Mouse (Mus musculus): ENCODE data around the gene Olfr883. TPM values are rescaled to one million over a fixed set of nuclear protein-coding genes. Genes with fewer than 3 reads are reported as not detected.

The Olfr883 gene
- not detected in 2 replicates for polyA plus RNA-seq (2015; fragmentation: Nextera tagmentation; extraction: Ambion mirVana)

GRCm38 (mm10) chr9:38025508-38025907 lies at the start of gene Olfr883:
Gene Olfr883, plus strand, starts transcription at chr9:38025808.
- WGBS: 72% methylated on average over 1 of the region's 1 CpGs
- Histone ChIP-seq H3K4me3 (no peak within 1 kb of the TSS), H3K9ac (no peak within 1 kb of the TSS), H3K27me3 (no peaks in the 10 kb centered on the region), H3K4me2 (no peak within 1 kb of the TSS), H3K27ac (no peak within 1 kb of the TSS), H3K4me1 (no peaks in the 10 kb centered on the region), H3K36me3 (no peaks in the 10 kb centered on the region), H3K9me3 (no peaks in the 10 kb centered on the region)
- ATAC-seq (ENCODE audit: borderline replicate concordance, extremely low read depth, low FRiP score, low TSS enrichment): no peak

GRCm38 (mm10) chr9:37991525-37991924 lies 34.1 kb upstream of the Olfr883 start, which contains the start of gene Olfr881:
Gene Olfr881, plus strand, starts transcription at chr9:37991825.
- H3K36me3 ChIP-seq: no peaks in the 10 kb centered on the region
- H3K9me3 ChIP-seq: no peaks in the 10 kb centered on the region
- no peak within 1 kb of the TSS for H3K4me2 ChIP-seq
- H3K27me3 ChIP-seq: no peaks in the 10 kb centered on the region
- H3K4me1 ChIP-seq: no peaks in the 10 kb centered on the region
- H3K4me3 ChIP-seq: no peak within 1 kb of the TSS
- no peak within 1 kb of the TSS for H3K9ac ChIP-seq
- no peak for ATAC-seq (ENCODE audit: borderline replicate concordance, extremely low read depth, low FRiP score, low TSS enrichment)
- H3K27ac ChIP-seq: no peak within 1 kb of the TSS

- Histone ChIP-seq H3K27ac (no peak overlapping the region), H3K27me3 (no peaks in the 10 kb centered on the region), H3K4me2 (no peak overlapping the region), H3K4me3 (no peak overlapping the region), H3K4me1 (no peaks in the 10 kb centered on the region), H3K9me3 (no peaks in the 10 kb centered on the region), H3K9ac (no peak overlapping the region), H3K36me3 (no peaks in the 10 kb centered on the region)
- ATAC-seq (ENCODE audit: borderline replicate concordance, extremely low read depth, low FRiP score, low TSS enrichment): no peak
- WGBS: 31% methylated on average over 2 of the region's 2 CpGs
Measured at GRCm38 (mm10) chr9:37998581-37999204, 26.9 kb upstream of the Olfr883 start.

- Histone ChIP-seq H3K4me2 (no peak overlapping the region), H3K4me1 (no peaks in the 10 kb centered on the region), H3K27ac (no peak overlapping the region), H3K9me3 (no peaks in the 10 kb centered on the region), H3K4me3 (no peak overlapping the region), H3K9ac (no peak overlapping the region), H3K27me3 (no peaks in the 10 kb centered on the region), H3K36me3 (no peaks in the 10 kb centered on the region)
- WGBS: 43% methylated on average over 1 of the region's 1 CpGs
- no peak for ATAC-seq (ENCODE audit: borderline replicate concordance, extremely low read depth, low FRiP score, low TSS enrichment)
Measured at GRCm38 (mm10) chr9:38000021-38000420, 25.6 kb upstream of the Olfr883 start.

- Histone ChIP-seq H3K27ac (no peak within 1 kb of the TSS), H3K4me1 (no peaks in the 10 kb centered on the region), H3K4me2 (no peak within 1 kb of the TSS), H3K27me3 (no peaks in the 10 kb centered on the region), H3K4me3 (no peak within 1 kb of the TSS), H3K9me3 (no peaks in the 10 kb centered on the region), H3K36me3 (no peaks in the 10 kb centered on the region), H3K9ac (no peak within 1 kb of the TSS)
- 58% methylated on average over 1 of the region's 1 CpGs for WGBS
- no peak for ATAC-seq (ENCODE audit: borderline replicate concordance, extremely low read depth, low FRiP score, low TSS enrichment)
Measured at GRCm38 (mm10) chr9:38046255-38046654, 20.6 kb downstream of the Olfr883 start, which contains the start of gene Olfr884. Gene Olfr884, plus strand, starts transcription at chr9:38046555.

- no peak within 1 kb of the TSS for H3K27ac ChIP-seq
- H3K4me2 ChIP-seq: no peak within 1 kb of the TSS
- H3K4me3 ChIP-seq: no peak within 1 kb of the TSS
- H3K4me1 ChIP-seq: no peaks in the 10 kb centered on the region
- H3K9ac ChIP-seq: no peak within 1 kb of the TSS
- no peaks in the 10 kb centered on the region for H3K9me3 ChIP-seq
- ATAC-seq (ENCODE audit: borderline replicate concordance, extremely low read depth, low FRiP score, low TSS enrichment): no peak
- H3K27me3 ChIP-seq: no peaks in the 10 kb centered on the region
- 81% methylated on average over 3 of the region's 3 CpGs for WGBS
- H3K36me3 ChIP-seq: no peaks in the 10 kb centered on the region
Measured at GRCm38 (mm10) chr9:38061022-38061421, 35.4 kb downstream of the Olfr883 start, which contains the start of gene Olfr885. Gene Olfr885, plus strand, starts transcription at chr9:38061322.

Other genes starting within 250 kb of the Olfr883 start
- gene Olfr876, start 222.8 kb upstream of the Olfr883 start, polyA plus RNA-seq (2015; fragmentation: Nextera tagmentation; extraction: Ambion mirVana): not detected in 2 replicates
- not detected in 2 replicates for gene Olfr877, start 171.5 kb upstream of the Olfr883 start, polyA plus RNA-seq (2015; fragmentation: Nextera tagmentation; extraction: Ambion mirVana)
- gene Olfr145, start 129.1 kb upstream of the Olfr883 start, polyA plus RNA-seq (2015; fragmentation: Nextera tagmentation; extraction: Ambion mirVana): not detected in 2 replicates
- gene Olfr878, start 108.0 kb upstream of the Olfr883 start, polyA plus RNA-seq (2015; fragmentation: Nextera tagmentation; extraction: Ambion mirVana): not detected in 2 replicates
- gene Olfr881, start 34.0 kb upstream of the Olfr883 start, polyA plus RNA-seq (2015; fragmentation: Nextera tagmentation; extraction: Ambion mirVana): not detected in 2 replicates
- gene Olfr884, start 20.7 kb downstream of the Olfr883 start, polyA plus RNA-seq (2015; fragmentation: Nextera tagmentation; extraction: Ambion mirVana): not detected in 2 replicates
- not detected in 2 replicates for gene Olfr885, start 35.5 kb downstream of the Olfr883 start, polyA plus RNA-seq (2015; fragmentation: Nextera tagmentation; extraction: Ambion mirVana)
- gene Olfr887, start 58.3 kb downstream of the Olfr883 start, polyA plus RNA-seq (2015; fragmentation: Nextera tagmentation; extraction: Ambion mirVana): not detected in 2 replicates
- gene Olfr888, start 82.3 kb downstream of the Olfr883 start, polyA plus RNA-seq (2015; fragmentation: Nextera tagmentation; extraction: Ambion mirVana): not detected in 2 replicates
- 0.05 TPM in 1 of 2 replicates, not detected in the other for gene Olfr889, start 89.4 kb downstream of the Olfr883 start, polyA plus RNA-seq (2015; fragmentation: Nextera tagmentation; extraction: Ambion mirVana)
- gene Olfr890, start 116.7 kb downstream of the Olfr883 start, polyA plus RNA-seq (2015; fragmentation: Nextera tagmentation; extraction: Ambion mirVana): not detected in 2 replicates
- gene Olfr891, start 155.0 kb downstream of the Olfr883 start, polyA plus RNA-seq (2015; fragmentation: Nextera tagmentation; extraction: Ambion mirVana): not detected in 2 replicates
- not detected in 2 replicates for gene Olfr893, start 182.6 kb downstream of the Olfr883 start, polyA plus RNA-seq (2015; fragmentation: Nextera tagmentation; extraction: Ambion mirVana)
- gene Olfr894, start 192.2 kb downstream of the Olfr883 start, polyA plus RNA-seq (2015; fragmentation: Nextera tagmentation; extraction: Ambion mirVana): not detected in 2 replicates
- gene Olfr143, start 227.0 kb downstream of the Olfr883 start, polyA plus RNA-seq (2015; fragmentation: Nextera tagmentation; extraction: Ambion mirVana): not detected in 2 replicates
- not detected in 2 replicates for gene Olfr895, start 242.0 kb downstream of the Olfr883 start, polyA plus RNA-seq (2015; fragmentation: Nextera tagmentation; extraction: Ambion mirVana)